Mouse (Mus musculus): Measurements from ENCODE around the gene Krt78. TPM values are rescaled to one million over a fixed set of nuclear protein-coding genes. Genes with fewer than 3 reads are reported as not detected.

Krt78 gene
- polyA plus RNA-seq (2017; shearing (Covaris generic)) = not detected

DNA sequence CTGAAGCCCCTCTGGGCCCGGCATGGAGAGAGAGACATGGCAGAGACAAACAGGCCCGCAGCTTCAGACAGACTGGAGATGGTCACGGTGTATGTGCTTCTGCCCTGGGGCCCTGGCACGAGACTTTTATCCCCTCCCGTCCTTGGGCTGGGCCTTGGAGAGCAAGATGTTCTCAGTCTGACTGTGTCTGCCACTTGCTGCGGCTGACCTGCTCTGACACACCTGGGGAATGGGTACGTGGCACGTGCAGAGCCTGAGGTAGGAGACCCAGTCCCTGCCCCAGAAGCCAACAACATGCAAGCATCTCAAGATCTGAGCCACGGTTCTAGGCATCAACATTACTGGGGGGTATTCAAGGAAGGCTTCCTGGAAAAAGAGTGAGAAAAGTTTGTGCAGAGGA lies at the start of gene Krt78:
Gene Krt78, minus strand, starts transcription at position 101 of the 400 bp plus-strand sequence.

DNA sequence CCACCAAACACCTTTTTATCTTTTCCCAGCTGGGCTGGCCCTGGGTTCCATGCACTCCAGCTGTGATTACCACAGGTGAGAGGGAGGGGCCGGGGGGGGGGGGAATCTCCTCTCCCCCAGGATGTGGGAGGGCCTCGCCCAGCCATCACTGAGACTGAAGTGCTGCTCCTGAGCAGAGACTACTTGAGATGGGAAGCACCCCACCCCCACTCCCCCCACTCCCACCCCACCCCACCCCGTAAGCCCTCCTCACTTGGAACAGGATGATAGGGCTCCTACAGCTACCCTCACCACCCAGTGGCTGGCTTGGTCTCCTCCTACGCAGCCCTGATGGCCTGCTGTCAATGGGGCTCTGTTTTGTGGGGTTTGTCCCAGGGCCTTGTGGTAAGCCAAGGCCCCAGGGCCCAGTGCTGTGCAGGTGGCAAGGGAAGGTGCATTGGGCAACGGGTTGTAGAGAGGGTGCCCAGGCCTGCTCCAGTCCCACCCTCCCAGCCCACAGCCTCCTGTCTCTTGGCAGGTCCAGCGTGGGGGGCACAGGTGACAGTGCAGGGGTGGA lies 13.7 kb downstream of the Krt78 start, which contains the start of gene Krt79:
Gene Krt79, minus strand, starts transcription at position 51 of the 556 bp plus-strand sequence.

DNA sequence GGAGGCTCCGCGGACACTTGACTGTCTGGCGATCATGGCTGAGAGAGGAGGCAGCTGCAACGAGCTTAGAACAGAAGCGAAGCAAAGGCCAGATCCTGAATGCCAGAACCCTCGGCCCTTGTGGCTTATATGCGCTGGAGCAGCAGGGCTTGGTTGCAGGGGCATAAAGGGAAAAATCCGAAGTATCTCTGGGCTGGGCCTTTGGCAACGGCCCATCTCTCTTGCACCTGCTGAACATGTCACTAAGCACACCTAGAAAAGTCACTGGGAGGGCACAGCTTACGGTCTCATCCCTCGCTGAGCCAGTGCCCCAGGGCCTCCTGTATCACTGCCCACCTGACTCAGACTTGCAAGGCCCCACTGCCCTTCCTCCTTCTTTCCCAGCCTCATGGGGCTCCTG lies 29.5 kb downstream of the Krt78 start, which contains the start of gene Krt4:
Gene Krt4, minus strand, starts transcription at position 101 of the 400 bp plus-strand sequence.

Other genes with a start within 250 kb of the Krt78 start
- gene Krt5, start 241.4 kb downstream of the Krt78 start, polyA plus RNA-seq (2017; shearing (Covaris generic)) = not detected
- not detected for gene Krt71, start 211.2 kb downstream of the Krt78 start, polyA plus RNA-seq (2017; shearing (Covaris generic))
- gene Krt72, start 167.8 kb downstream of the Krt78 start, polyA plus RNA-seq (2017; shearing (Covaris generic)) = not detected
- gene Krt73, start 151.9 kb downstream of the Krt78 start, polyA plus RNA-seq (2017; shearing (Covaris generic)) = not detected
- not detected for gene Krt2, start 136.1 kb downstream of the Krt78 start, polyA plus RNA-seq (2017; shearing (Covaris generic))
- 0.62 TPM for gene Krt1, start 103.5 kb downstream of the Krt78 start, polyA plus RNA-seq (2017; shearing (Covaris generic))
- not detected for gene Krt77, start 84.6 kb downstream of the Krt78 start, polyA plus RNA-seq (2017; shearing (Covaris generic))
- not detected for gene Krt76, start 61.4 kb downstream of the Krt78 start, polyA plus RNA-seq (2017; shearing (Covaris generic))
- gene Krt4, start 29.6 kb downstream of the Krt78 start, polyA plus RNA-seq (2017; shearing (Covaris generic)) = not detected
- gene Krt79, start 14.0 kb downstream of the Krt78 start, polyA plus RNA-seq (2017; shearing (Covaris generic)) = not detected
- gene Krt8, start 50.2 kb upstream of the Krt78 start, polyA plus RNA-seq (2017; shearing (Covaris generic)) = not detected
- not detected for gene Krt18, start 73.9 kb upstream of the Krt78 start, polyA plus RNA-seq (2017; shearing (Covaris generic))
- 90.3 TPM for gene Eif4b, start 119.5 kb upstream of the Krt78 start, polyA plus RNA-seq (2017; shearing (Covaris generic))
- gene Tns2, start 146.1 kb upstream of the Krt78 start, polyA plus RNA-seq (2017; shearing (Covaris generic)) = 3.1 TPM
- 42.3 TPM for gene Spryd3, start 181.9 kb upstream of the Krt78 start, polyA plus RNA-seq (2017; shearing (Covaris generic))
- 0.56 TPM for gene Igfbp6, start 190.1 kb upstream of the Krt78 start, polyA plus RNA-seq (2017; shearing (Covaris generic))
- 6.2 TPM for gene Soat2, start 196.2 kb upstream of the Krt78 start, polyA plus RNA-seq (2017; shearing (Covaris generic))
- 93.1 TPM for gene Zfp740, start 249.0 kb upstream of the Krt78 start, polyA plus RNA-seq (2017; shearing (Covaris generic))